Mouse (Mus musculus) myocyte (in vitro differentiated cells): ENCODE measurements around the gene Krt80.

ENCODE experiments used
- CEBPB ChIP-seq: IDR thresholded peaks from 2 replicates; pipeline ENCODE4 v1.6.1; 2011; ENCODE audit warnings: mild to moderate bottlenecking, moderate library complexity; ENCODE audit not compliant: poor library complexity, insufficient read depth, severe bottlenecking
- E2F4 ChIP-seq: IDR thresholded peaks from one replicate; pipeline ENCODE4 v1.6.1; 2011; ENCODE audit warnings: mild to moderate bottlenecking, control low read depth, moderate library complexity; ENCODE audit not compliant: insufficient read depth
- MAX ChIP-seq: IDR thresholded peaks from one replicate; pipeline ENCODE4 v1.6.1; 2011; ENCODE audit warnings: low read depth, mild to moderate bottlenecking, control low read depth
- MYOD1 ChIP-seq, 3 experiments: IDR thresholded peaks; one replicate each; pipeline ENCODE4 v1.6.1; 2011; ENCODE audit warnings: control low read depth in 2 of 3, low read depth in 2 of 3, mild to moderate bottlenecking in 2 of 3, moderate library complexity in 1 of 3; ENCODE audit not compliant: insufficient read length in 2 of 3, control insufficient read depth in 1 of 3
- MYOG ChIP-seq, 3 experiments: IDR thresholded peaks; one replicate each; pipeline ENCODE4 v1.6.1; 2011; ENCODE audit warnings: control low read depth in 2 of 3, low read depth in 2 of 3, mild to moderate bottlenecking in 2 of 3; ENCODE audit not compliant: insufficient read length in 2 of 3, control insufficient read depth in 1 of 3, insufficient read depth in 1 of 3
- POLR2A ChIP-seq: IDR thresholded peaks from one replicate; pipeline ENCODE4 v1.6.1; 2011; ENCODE audit warnings: low read depth, mild to moderate bottlenecking, control low read depth, moderate library complexity; ENCODE audit not compliant: insufficient read length
- POLR2AphosphoS2 ChIP-seq: IDR thresholded peaks from one replicate; pipeline ENCODE4 v1.6.1; 2011; ENCODE audit warnings: low read depth, control low read depth; ENCODE audit not compliant: insufficient read length
- REST ChIP-seq: IDR thresholded peaks from one replicate; pipeline ENCODE4 v1.6.1; 2011; ENCODE audit warnings: mild to moderate bottlenecking, control low read depth, moderate library complexity; ENCODE audit not compliant: insufficient read depth, insufficient read length
- TCF12 ChIP-seq: IDR thresholded peaks from one replicate; pipeline ENCODE4 v1.6.1; 2011; ENCODE audit warnings: mild to moderate bottlenecking, control low read depth; ENCODE audit not compliant: poor library complexity, insufficient read depth, severe bottlenecking
- TCF3 ChIP-seq: IDR thresholded peaks from one replicate; pipeline ENCODE4 v1.6.1; 2011; ENCODE audit warnings: low read depth, control low read depth; ENCODE audit not compliant: insufficient read length
- USF1 ChIP-seq: IDR thresholded peaks from one replicate; pipeline ENCODE4 v1.6.1; 2011; ENCODE audit warnings: low read depth, mild to moderate bottlenecking, control low read depth, moderate library complexity

- TF ChIP-seq POLR2A = no peak
- TF ChIP-seq E2F4 = no peak
- no peak for TF ChIP-seq MAX
- TF ChIP-seq CEBPB = no peak
- TF ChIP-seq MYOD1 (IDR thresholded peaks at IDR 0.05; ENCODE audit: control insufficient read depth in 1 of 3, insufficient read length in 2 of 3, low read depth in 2 of 3) = no peak
- no peak for TF ChIP-seq TCF12
- TF ChIP-seq USF1 = no peak
- no peak for TF ChIP-seq MYOG (IDR thresholded peaks at IDR 0.05; ENCODE audit: control insufficient read depth in 1 of 3, insufficient read depth in 1 of 3, insufficient read length in 2 of 3, low read depth in 2 of 3)
- no peak for TF ChIP-seq TCF3
- no peak for TF ChIP-seq POLR2AphosphoS2
- no peak for TF ChIP-seq REST
Measured at GRCm38 (mm10) chr15:101372131-101372977, 2.4 kb upstream of the Krt80 start.
